Mouse (Mus musculus) naive thymus-derived CD4-positive, alpha-beta T cell, adult 5 months (primary cell): ENCODE results near the gene Gm21800. TPM values are rescaled to one million over a fixed set of nuclear protein-coding genes. Genes with fewer than 3 reads are reported as not detected.

Experiments
- polyA plus RNA-seq: library from polyadenylated mRNA; unstranded; fragments of 100-300 nt; shearing (Covaris generic); gene quantifications from one replicate; pipeline ENCODE4 v1.2.1, GENCODE M21; 2017

Gene Gm21800
- not detected for polyA plus RNA-seq

GRCm38 (mm10) chrY:41406198-41406597, at the start of gene Gm21800:
Gm21800 (plus strand) TSS chrY:41406498.

